Mouse (Mus musculus) limb, embryonic 14.5 days (tissue): ENCODE measurements at regions not wholly inside any gene's neighbourhood (a gene's known extent, or its start where the extent isn't known, plus 50 kb on each side); places are given as distances from the start of the nearest gene placed in this dataset.
A peak's percentile ranks its signal among the peaks of the same experiment; 100 is the strongest.

Experiments
- ATAC-seq: fragments of 200-750 bp; cut with Nextera tagmentation; 2 replicates; pipeline ENCODE4 v1.8.0; 2017; ENCODE audit warnings: low read depth, moderate number of reproducible peaks, moderate TSS enrichment; ENCODE audit not compliant: low FRiP score
- DNase-seq: peaks from one replicate; pipeline ENCODE4 v3.0.0-alpha.2; 2015; ENCODE audit warnings: low spot score
- H3K27ac ChIP-seq: fragments of 300-500 bp; sonication (generic); replicated peaks from 2 replicates; pipeline ENCODE4 v1.5.1; 2014; ENCODE audit warnings: low read depth, mild to moderate bottlenecking, low read length, moderate library complexity, mixed read lengths
- H3K27me3 ChIP-seq: fragments of 300-500 bp; sonication (generic); 2 replicates; pipeline ENCODE4 v1.6.1; 2014; ENCODE audit warnings: low read length, mixed read lengths; ENCODE audit not compliant: control insufficient read depth, insufficient read depth
- H3K36me3 ChIP-seq: fragments of 300-500 bp; sonication (generic); 2 replicates; pipeline ENCODE4 v1.6.1; 2014; ENCODE audit warnings: mild to moderate bottlenecking, low read length, moderate library complexity, mixed read lengths; ENCODE audit not compliant: control insufficient read depth, insufficient read depth
- H3K4me1 ChIP-seq: fragments of 300-500 bp; sonication (generic); 2 replicates; pipeline ENCODE4 v1.6.1; 2014; ENCODE audit warnings: antibody characterized with exemption, low read length, mixed read lengths; ENCODE audit not compliant: control insufficient read depth, insufficient read depth
- H3K4me2 ChIP-seq: fragments of 300-500 bp; sonication (generic); replicated peaks from 2 replicates; pipeline ENCODE4 v1.6.1; 2014; ENCODE audit warnings: low read depth, mild to moderate bottlenecking, low read length, moderate library complexity; ENCODE audit not compliant: severe bottlenecking
- H3K4me3 ChIP-seq: fragments of 300-500 bp; sonication (generic); replicated peaks from 2 replicates; pipeline ENCODE4 v1.5.1; 2014; ENCODE audit warnings: low read length
- H3K9ac ChIP-seq: fragments of 300-500 bp; sonication (generic); 2 replicates; pipeline ENCODE4 v1.6.1; 2014; ENCODE audit warnings: mild to moderate bottlenecking, low read depth, low read length, moderate library complexity; ENCODE audit not compliant: severe bottlenecking
- H3K9me3 ChIP-seq: fragments of 300-500 bp; sonication (generic); 2 replicates; pipeline ENCODE4 v1.6.1; 2016; ENCODE audit warnings: low read length; ENCODE audit not compliant: control insufficient read depth
- POLR2A ChIP-seq: fragments of 200-500 bp; IDR thresholded peaks from 2 replicates; pipeline ENCODE4 v1.8.0; 2012; ENCODE audit warnings: inconsistent platforms, mild to moderate bottlenecking, moderate library complexity, borderline replicate concordance; ENCODE audit not compliant: insufficient read depth, insufficient read length; ENCODE audit errors: extremely low read depth
- WGBS: fragments of 180-500 bp; shearing (Covaris S2); extraction: QIAGEN DNeasy Blood & Tissue Kit; methylation state at CpG from one replicate; pipeline ENCODE4 v1.1.7; 2014; 5-methylcytosine and 5-hydroxymethylcytosine counted together

DNA sequence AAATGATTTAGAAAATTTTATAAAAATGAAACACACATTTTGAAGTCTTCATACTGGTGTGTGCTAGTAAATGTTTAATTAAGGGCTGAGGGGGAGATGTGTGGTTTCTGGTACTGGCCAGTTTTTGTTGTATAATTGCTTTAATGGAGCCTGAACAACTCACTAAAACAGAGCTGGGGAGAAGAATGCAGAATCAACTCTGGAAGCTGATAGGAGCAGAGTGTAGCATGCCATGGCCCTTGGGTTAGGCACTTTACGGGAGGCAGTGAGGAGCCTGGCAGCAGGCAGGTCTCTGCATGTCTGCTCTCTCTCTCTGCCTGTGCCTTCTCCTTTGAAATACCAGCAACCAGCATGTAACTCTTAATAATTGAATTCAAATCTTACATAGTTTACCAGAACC lies 104.9 kb downstream of the Tmem30b start:
- no peak overlapping the region for H3K4me3 ChIP-seq
- no peaks in the 10 kb centered on the region for H3K27me3 ChIP-seq
- 15% methylated on average over 1 of the region's 1 CpGs for WGBS
- no peak overlapping the region for H3K27ac ChIP-seq
- DNase-seq: no peak
- peaks cover 11% of the 10 kb centered on the region; the same call in 1 of the 2 replicates for H3K4me1 ChIP-seq
- H3K9me3 ChIP-seq: no peaks in the 10 kb centered on the region
- TF ChIP-seq POLR2A: no peak
- no peak for ATAC-seq
- no peaks in the 10 kb centered on the region for H3K36me3 ChIP-seq
- no peak overlapping the region for H3K9ac ChIP-seq
- H3K4me2 ChIP-seq: no peak overlapping the region

DNA sequence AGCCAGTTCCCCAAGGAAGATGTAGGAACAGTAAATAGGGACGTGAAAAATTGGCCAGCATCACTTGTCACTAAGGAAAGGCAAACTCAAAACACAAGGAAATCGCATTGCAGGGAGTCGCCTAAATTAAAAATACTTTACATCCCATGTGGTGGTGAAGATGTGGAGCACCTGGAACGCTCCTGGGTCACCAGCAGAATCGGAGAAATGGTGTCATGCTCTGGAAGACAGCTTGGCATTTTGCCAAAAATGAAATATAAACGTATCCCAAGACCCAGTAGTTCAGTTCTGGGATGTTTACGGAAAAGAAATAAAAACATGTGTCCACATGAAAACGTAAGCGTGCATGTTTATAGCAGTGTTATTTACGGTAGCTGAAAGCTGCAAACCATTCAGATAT lies 111.5 kb downstream of the Tmem30b start:
- Histone ChIP-seq H3K27ac (no peak overlapping the region), H3K27me3 (no peaks in the 10 kb centered on the region), H3K4me1 (no peaks in the 10 kb centered on the region), H3K9me3 (no peaks in the 10 kb centered on the region), H3K36me3 (no peaks in the 10 kb centered on the region), H3K4me2 (no peak overlapping the region), H3K4me3 (no peak overlapping the region), H3K9ac (no peak overlapping the region)
- ATAC-seq (no peak; the same call in 1 of the 2 replicates), DNase-seq (no peak)
- 56% methylated on average over 10 of the region's 10 CpGs for WGBS
- TF ChIP-seq POLR2A: no peak

- H3K27ac ChIP-seq: no peak overlapping the region
- no peak for TF ChIP-seq POLR2A
- DNase-seq (no peak), ATAC-seq (no peak)
- H3K27me3 ChIP-seq: no peaks in the 10 kb centered on the region
- no peaks in the 10 kb centered on the region for H3K9me3 ChIP-seq
- peaks cover 15% of the 10 kb centered on the region for H3K4me1 ChIP-seq
- no peak overlapping the region for H3K9ac ChIP-seq
- no peak overlapping the region for H3K4me2 ChIP-seq
- WGBS: 85% methylated on average over 5 of the region's 5 CpGs
- H3K4me3 ChIP-seq: no peak overlapping the region
- H3K36me3 ChIP-seq: no peaks in the 10 kb centered on the region
Observed at GRCm38 (mm10) chr12:73432546-73432945, 113.6 kb downstream of the Tmem30b start.

DNA sequence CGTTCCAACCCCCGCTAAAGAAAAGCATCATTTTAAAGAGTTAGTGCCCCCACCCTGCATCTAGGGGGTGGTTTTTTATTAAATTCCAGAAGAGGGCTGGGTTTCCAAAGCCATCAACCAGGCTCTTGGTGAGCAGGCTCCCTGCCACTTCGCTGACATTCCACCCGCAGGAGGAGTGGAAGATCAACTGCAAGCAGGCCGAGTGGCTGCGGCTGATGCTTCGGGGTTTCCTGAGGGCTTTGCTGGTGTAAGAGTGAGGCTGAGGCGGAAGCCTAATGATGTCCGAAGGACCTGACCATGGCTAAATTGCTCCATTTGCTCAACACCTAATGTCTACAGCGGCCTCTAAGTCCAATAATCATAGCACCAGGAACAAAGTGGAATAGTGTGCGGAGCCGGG lies 118.0 kb downstream of the Tmem30b start:
- TF ChIP-seq POLR2A: no peak
- no peaks in the 10 kb centered on the region for H3K27me3 ChIP-seq
- peaks cover 22% of the 10 kb centered on the region for H3K4me1 ChIP-seq
- peak overlapping the region; percentile 28; the same call in 1 of the 2 replicates for H3K27ac ChIP-seq
- peak overlapping the region; percentile 33 for H3K4me2 ChIP-seq
- H3K9me3 ChIP-seq: no peaks in the 10 kb centered on the region
- peak; percentile 57; the same call in 1 of the 2 replicates for ATAC-seq
- 0 out of 2 replicates have a peak overlapping the region, but pooled peaks have one; percentile 12 for H3K9ac ChIP-seq
- H3K4me3 ChIP-seq: no peak overlapping the region; the same call in 1 of the 2 replicates
- no peaks in the 10 kb centered on the region for H3K36me3 ChIP-seq
- WGBS: 33% methylated on average over 12 of the region's 12 CpGs
- peak; percentile 56 for DNase-seq

GRCm38 (mm10) chr12:73424814-73425213 lies 121.4 kb downstream of the Tmem30b start:
- WGBS: 47% methylated on average over 7 of the region's 7 CpGs
- H3K9ac ChIP-seq: no peak overlapping the region
- peak; percentile 41 for DNase-seq
- H3K9me3 ChIP-seq: no peaks in the 10 kb centered on the region
- peaks cover 22% of the 10 kb centered on the region for H3K4me1 ChIP-seq
- 0 out of 2 replicates have a peak, but pooled peaks have one; percentile 37 for ATAC-seq
- H3K27me3 ChIP-seq: no peaks in the 10 kb centered on the region
- TF ChIP-seq POLR2A: no peak
- no peak overlapping the region for H3K4me2 ChIP-seq
- no peak overlapping the region for H3K27ac ChIP-seq
- no peaks in the 10 kb centered on the region for H3K36me3 ChIP-seq
- H3K4me3 ChIP-seq: no peak overlapping the region

GRCm38 (mm10) chr12:73417101-73417500 lies 129.1 kb downstream of the Tmem30b start:
- Histone ChIP-seq H3K4me3 (no peak overlapping the region), H3K9ac (no peak overlapping the region), H3K27me3 (no peaks in the 10 kb centered on the region), H3K9me3 (no peaks in the 10 kb centered on the region), H3K36me3 (no peaks in the 10 kb centered on the region), H3K4me1 (peaks cover 24% of the 10 kb centered on the region), H3K4me2 (no peak overlapping the region), H3K27ac (no peak overlapping the region)
- 56% methylated on average over 3 of the region's 3 CpGs for WGBS
- DNase-seq (no peak), ATAC-seq (no peak)
- no peak for TF ChIP-seq POLR2A
